Mouse (Mus musculus) kidney, embryonic 15.5 days (tissue): ENCODE measurements around the gene Rpl15. TPM values are rescaled to one million over a fixed set of nuclear protein-coding genes. Genes with fewer than 3 reads are reported as not detected.
"Not testable (repeated sequence)": the region's sequence is repeated elsewhere in the genome, so short reads cannot be mapped to it uniquely, and the experiment has no call there.

ENCODE experiments used
- ATAC-seq: fragments of 200-750 bp; cut with Nextera tagmentation; replicated peaks from 2 replicates; pipeline ENCODE4 v1.8.0; 2017; ENCODE audit warnings: moderate TSS enrichment; ENCODE audit not compliant: low FRiP score
- H3K27ac ChIP-seq: fragments of 300-500 bp; sonication (generic); 2 replicates; pipeline ENCODE4 v1.5.1; 2015; ENCODE audit warnings: mild to moderate bottlenecking, inconsistent platforms
- H3K27me3 ChIP-seq: fragments of 300-500 bp; sonication (generic); 2 replicates; pipeline ENCODE4 v1.6.1; 2015; ENCODE audit warnings: inconsistent platforms
- H3K36me3 ChIP-seq: fragments of 300-500 bp; sonication (generic); 2 replicates; pipeline ENCODE4 v1.6.1; 2015; ENCODE audit warnings: inconsistent platforms
- H3K4me1 ChIP-seq: fragments of 300-500 bp; sonication (generic); 2 replicates; pipeline ENCODE4 v1.6.1; 2015; ENCODE audit warnings: inconsistent platforms
- H3K4me2 ChIP-seq: fragments of 300-500 bp; sonication (generic); 2 replicates; pipeline ENCODE4 v1.6.1; 2015; ENCODE audit warnings: moderate library complexity, mild to moderate bottlenecking, inconsistent platforms
- H3K4me3 ChIP-seq: fragments of 300-500 bp; sonication (generic); replicated peaks from 2 replicates; pipeline ENCODE4 v1.5.1; 2015; ENCODE audit warnings: mild to moderate bottlenecking, inconsistent platforms
- H3K9ac ChIP-seq: fragments of 300-500 bp; sonication (generic); 2 replicates; pipeline ENCODE4 v1.6.1; 2015; ENCODE audit warnings: mild to moderate bottlenecking, inconsistent platforms
- H3K9me3 ChIP-seq: fragments of 300-500 bp; sonication (generic); replicated peaks from 2 replicates; pipeline ENCODE4 v1.6.1; 2016; ENCODE audit warnings: inconsistent platforms
- WGBS: fragments of 180-500 bp; shearing (Covaris S2); methylation state at CpG from one replicate; pipeline ENCODE4 v1.1.7; 2015; ENCODE audit warnings: mixed read lengths; 5-methylcytosine and 5-hydroxymethylcytosine counted together
- polyA plus RNA-seq: library from polyadenylated mRNA; unstranded; fragments of >200 nt; fragmentation: Nextera tagmentation; extraction: Ambion mirVana; gene quantifications from 2 replicates; pipeline ENCODE4 v1.2.1, GENCODE M21; 2015

Rpl15 gene
- polyA plus RNA-seq, 1 experiment from 2014 or later, result 429 TPM

DNA sequence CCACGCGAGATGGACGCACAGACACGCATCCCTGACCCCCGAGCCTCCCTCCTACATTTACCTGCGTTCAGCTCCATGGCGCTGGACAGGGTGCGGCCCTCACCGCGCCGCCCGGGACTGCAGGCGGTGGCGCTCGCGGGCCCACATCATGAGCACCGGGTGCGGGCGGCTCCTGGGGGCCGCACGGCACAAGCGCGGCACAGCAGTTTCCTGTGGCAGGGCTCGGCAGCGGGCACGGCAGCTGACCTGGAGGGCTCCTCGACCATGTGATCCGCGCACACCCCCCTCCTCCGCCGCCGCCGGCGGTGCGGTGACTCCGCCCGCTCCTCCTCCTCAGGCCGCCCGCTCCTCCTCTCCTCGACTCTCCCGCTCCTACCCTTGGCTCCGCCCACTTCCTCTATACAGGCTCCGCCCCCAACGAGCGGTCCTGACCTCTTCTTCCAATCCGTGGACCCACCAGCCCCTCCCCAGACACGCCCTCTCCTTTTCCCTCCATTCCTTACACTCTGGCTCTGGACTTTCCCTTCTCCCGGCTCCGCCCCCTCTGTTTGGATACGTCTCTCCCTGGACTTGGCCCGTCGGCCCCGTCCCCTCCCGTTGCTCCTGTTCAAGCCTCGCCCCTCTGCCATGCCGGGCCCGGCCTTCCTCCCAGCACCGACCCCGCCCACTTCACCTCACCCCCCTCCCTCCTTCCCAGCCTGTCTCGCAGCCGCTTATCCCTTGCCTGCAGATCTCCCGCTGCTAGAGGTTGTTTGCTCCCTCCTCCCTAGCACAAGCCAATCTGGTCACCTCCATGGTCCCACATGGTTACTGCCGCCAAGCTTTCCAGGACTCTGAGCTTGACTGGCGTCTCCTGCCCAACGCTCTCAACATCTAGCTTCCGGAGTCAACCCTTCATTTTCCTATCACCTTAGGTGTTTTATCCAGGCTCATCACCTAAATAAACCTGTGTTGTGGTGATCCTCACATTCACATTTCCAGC, 32.1 kb downstream of the Rpl15 start, which contains the start of gene Nr1d2:
Gene Nr1d2, minus strand, starts transcription at position 378 of the 982 bp plus-strand sequence.
- Histone ChIP-seq H3K4me1 (peaks cover 13% of the 10 kb centered on the region; the same call in 1 of the 2 replicates), H3K36me3 (no peaks in the 10 kb centered on the region), H3K9me3 (no peaks in the 10 kb centered on the region), H3K27me3 (no peaks in the 10 kb centered on the region), H3K9ac (peak within 1 kb of the TSS; percentile 61), H3K27ac (peak within 1 kb of the TSS; percentile 94), H3K4me2 (peak within 1 kb of the TSS; percentile 76), H3K4me3 (peak within 1 kb of the TSS; percentile 69)
- ATAC-seq, result peak; percentile 95
- WGBS, result under 1% methylated on average over 66 of the region's 66 CpGs

DNA sequence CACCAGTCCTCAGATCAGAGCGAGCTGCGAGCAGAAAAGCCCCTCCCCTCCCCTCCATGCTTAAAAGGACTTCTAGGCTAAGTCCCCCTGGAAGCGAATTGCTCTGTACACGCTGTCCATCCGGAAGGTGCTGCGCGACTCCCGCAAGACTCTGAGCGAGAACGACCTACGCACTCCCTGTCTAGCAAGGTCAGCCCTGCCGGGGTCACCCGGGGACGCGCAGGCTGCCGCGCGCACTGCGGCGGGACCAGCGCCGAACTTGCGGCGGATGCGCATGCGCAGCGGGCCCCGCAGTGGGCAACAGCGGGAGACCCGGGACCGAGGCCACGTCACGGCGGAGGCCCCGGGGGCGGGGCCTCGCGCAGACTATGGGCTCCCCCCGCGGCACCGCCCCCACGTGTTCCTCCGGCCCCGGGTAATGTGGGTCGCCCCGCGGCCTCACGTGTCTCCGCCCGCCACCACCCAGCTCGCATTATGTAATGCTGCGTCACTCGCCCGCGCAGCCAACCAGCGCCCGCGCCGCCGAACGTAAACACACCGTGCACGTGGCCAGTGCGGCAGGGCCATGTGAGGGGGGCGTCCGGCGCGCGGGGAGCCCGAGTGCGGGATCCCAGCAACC, 33.0 kb downstream of the Rpl15 start:
- H3K27ac ChIP-seq, result peak overlapping the region; percentile 94
- ATAC-seq, result peak; percentile 93
- peak overlapping the region; percentile 69 for H3K4me3 ChIP-seq
- under 1% methylated on average over 71 of the region's 71 CpGs for WGBS
- no peaks in the 10 kb centered on the region for H3K36me3 ChIP-seq
- H3K27me3 ChIP-seq, result no peaks in the 10 kb centered on the region
- peak overlapping the region; percentile 61 for H3K9ac ChIP-seq
- peak overlapping the region; percentile 76 for H3K4me2 ChIP-seq
- H3K9me3 ChIP-seq, result no peaks in the 10 kb centered on the region
- H3K4me1 ChIP-seq, result peaks cover 13% of the 10 kb centered on the region; the same call in 1 of the 2 replicates

GRCm38 (mm10) chr14:18237381-18237780, 33.8 kb downstream of the Rpl15 start:
- Histone ChIP-seq H3K9me3 (no peaks in the 10 kb centered on the region), H3K9ac (peak overlapping the region; percentile 61; the same call in 1 of the 2 replicates), H3K4me1 (peaks cover 13% of the 10 kb centered on the region; the same call in 1 of the 2 replicates), H3K36me3 (no peaks in the 10 kb centered on the region), H3K27ac (peak overlapping the region; percentile 94; the same call in 1 of the 2 replicates), H3K4me3 (peak overlapping the region; percentile 69), H3K4me2 (peak overlapping the region; percentile 76), H3K27me3 (no peaks in the 10 kb centered on the region)
- ATAC-seq, result no peak
- 62% methylated on average over 4 of the region's 4 CpGs for WGBS

DNA sequence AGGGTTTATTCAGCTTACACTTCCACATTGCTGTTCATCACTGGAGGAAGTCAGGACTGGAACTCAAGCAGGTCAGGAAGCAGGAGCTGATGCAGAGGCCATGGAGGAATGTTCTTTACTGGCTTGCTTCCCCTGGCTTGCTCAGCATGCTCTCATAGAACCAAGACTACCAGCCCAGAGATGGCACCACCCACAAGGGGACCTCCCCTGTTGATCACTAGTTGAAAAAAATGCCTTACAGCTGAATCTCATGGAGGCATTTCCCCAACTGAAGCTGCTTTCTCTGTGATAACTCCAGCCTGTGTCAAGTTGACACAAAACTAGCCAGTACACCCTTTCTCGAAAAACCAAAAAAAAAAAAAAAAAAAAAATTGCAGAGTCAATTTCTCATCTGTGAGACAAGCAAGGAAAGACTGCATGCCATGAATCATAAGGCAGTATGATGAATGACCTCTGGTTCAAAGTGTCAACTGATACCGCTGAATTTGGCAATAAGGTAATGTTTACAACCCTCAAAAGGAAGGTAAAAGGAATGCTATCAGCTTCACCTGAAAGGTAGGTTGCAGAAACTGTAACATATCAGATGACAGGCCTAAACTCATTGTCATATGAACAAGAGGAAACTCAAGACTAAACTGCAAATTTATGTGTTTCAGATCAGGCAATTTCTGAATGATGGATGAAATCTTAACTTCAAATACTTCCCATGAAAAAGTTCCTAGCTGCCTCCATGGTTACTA, 34.5 kb downstream of the Rpl15 start:
- H3K4me1 ChIP-seq, result peaks cover 13% of the 10 kb centered on the region; the same call in 1 of the 2 replicates
- not testable (repeated sequence) for H3K4me2 ChIP-seq, H3K36me3 ChIP-seq, H3K4me3 ChIP-seq, H3K9me3 ChIP-seq, ATAC-seq, H3K27ac ChIP-seq, H3K27me3 ChIP-seq, H3K9ac ChIP-seq
- 86% methylated on average over 2 of the region's 2 CpGs for WGBS

DNA sequence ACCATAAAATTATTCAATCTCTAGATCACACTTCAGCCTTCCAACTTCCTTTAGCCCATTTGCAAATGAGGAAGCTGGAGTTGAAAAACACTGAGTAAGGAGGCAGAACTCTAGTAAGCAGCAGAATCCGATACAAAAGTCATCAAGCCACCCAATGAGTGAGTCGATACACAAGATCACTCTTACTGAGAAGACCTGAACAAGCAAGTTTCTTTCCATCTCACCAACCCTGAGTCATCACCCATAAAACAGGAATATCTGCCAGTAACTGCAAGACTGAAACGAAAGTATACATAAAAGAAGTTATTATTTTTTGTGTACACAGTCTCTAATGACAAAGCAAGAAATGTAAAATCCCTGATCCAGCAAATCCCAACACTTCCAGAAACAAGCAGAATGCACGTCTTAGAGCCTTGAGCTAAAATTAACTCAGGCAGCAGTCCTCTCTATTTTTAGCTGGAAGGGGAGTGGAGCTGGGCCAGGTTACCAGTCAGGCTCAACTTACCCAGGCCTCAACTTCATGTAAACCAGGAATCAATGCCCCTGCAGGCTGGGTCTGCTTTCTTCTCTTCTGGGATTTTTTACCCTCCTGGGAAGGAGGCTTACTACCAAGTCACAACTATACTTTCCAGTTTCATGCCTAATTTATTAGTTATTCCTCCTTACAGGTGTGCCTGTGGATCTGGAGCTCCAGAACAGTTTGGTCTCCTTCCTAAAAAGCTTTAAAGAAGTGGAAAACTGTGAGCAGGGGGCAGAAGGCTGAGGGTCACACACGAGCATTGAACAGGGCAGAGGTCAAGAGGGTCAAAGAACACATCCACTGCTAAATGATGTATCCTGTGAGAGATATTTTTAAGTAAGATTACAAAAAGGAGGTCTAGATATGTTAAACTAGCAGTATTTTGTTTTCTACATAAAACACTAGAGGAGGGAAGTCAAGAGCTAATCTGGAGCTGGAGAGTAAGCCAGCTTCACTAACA, 36.9 kb downstream of the Rpl15 start:
- Histone ChIP-seq H3K4me1 (peaks cover 10% of the 10 kb centered on the region; the same call in 1 of the 2 replicates), H3K27ac (peak overlapping the region; percentile 37), H3K4me2 (no peak overlapping the region), H3K27me3 (no peaks in the 10 kb centered on the region), H3K9me3 (no peaks in the 10 kb centered on the region), H3K36me3 (no peaks in the 10 kb centered on the region), H3K9ac (no peak overlapping the region), H3K4me3 (no peak overlapping the region)
- 49% methylated on average over 5 of the region's 5 CpGs for WGBS
- ATAC-seq, result no peak

- no peaks in the 10 kb centered on the region for H3K9me3 ChIP-seq
- H3K4me3 ChIP-seq, result no peak overlapping the region
- WGBS, result 88% methylated on average over 2 of the region's 2 CpGs
Observed at GRCm38 (mm10) chr14:18233076-18233475, 38.1 kb downstream of the Rpl15 start.

DNA sequence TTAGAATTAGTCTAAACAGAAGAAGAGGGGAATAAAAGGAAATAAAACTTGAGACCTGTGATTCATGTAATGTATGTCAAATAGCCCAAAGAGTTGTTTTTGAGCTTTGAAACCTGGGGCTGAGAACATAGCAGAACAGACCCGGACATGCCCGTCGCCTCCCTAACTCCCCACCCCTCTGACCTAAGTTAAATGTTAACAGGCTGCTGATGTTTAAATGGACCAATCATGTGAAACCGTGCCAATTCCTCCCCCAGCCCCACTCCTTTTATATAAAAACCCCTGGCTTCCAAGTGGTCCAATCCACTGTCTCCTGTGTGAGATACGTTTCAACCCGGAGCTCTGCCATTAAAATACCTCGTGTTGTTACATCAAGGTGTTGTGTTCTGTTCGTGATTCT, 39.3 kb downstream of the Rpl15 start:
- H3K27me3 ChIP-seq, ATAC-seq, H3K4me1 ChIP-seq, H3K36me3 ChIP-seq, H3K27ac ChIP-seq, H3K9ac ChIP-seq, H3K4me3 ChIP-seq, H3K4me2 ChIP-seq, H3K9me3 ChIP-seq: not testable (repeated sequence)
- 89% methylated on average over 8 of the region's 8 CpGs for WGBS

More at GRCm38 (mm10) chr14:18233076-18233475, 38.1 kb downstream of the Rpl15 start:
- no peak for ATAC-seq
- Histone ChIP-seq H3K9ac (no peak overlapping the region), H3K4me2 (no peak overlapping the region), H3K27me3 (no peaks in the 10 kb centered on the region), H3K27ac (no peak overlapping the region), H3K4me1 (peaks cover 10% of the 10 kb centered on the region; the same call in 1 of the 2 replicates), H3K36me3 (no peaks in the 10 kb centered on the region)

DNA sequence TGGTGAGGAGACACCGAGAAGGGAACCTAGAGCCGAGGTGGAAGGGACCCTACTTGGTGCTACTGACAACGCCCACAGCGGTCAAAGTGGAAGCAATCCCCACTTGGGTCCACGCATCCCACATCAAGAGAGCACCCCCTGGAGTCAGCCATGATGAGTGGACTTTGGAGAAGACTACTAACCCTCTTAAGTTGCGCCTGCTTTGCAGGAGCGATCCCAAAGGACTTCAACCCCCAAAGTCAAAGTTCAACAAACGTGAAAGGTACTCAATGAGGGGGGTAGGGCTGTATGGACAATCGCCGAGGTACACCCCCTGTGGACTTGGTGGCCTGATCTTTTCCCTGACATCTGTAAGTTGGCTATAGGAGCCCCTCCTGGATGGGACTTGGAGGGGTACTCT, 41.4 kb downstream of the Rpl15 start:
- H3K4me1 ChIP-seq, ATAC-seq, H3K27me3 ChIP-seq, H3K4me3 ChIP-seq, H3K27ac ChIP-seq, H3K9me3 ChIP-seq, H3K4me2 ChIP-seq, H3K36me3 ChIP-seq, H3K9ac ChIP-seq: not testable (repeated sequence)
- WGBS, result 95% methylated on average over 10 of the region's 10 CpGs

GRCm38 (mm10) chr14:18226181-18226580, 45.0 kb downstream of the Rpl15 start:
- not testable (repeated sequence) for H3K27me3 ChIP-seq, H3K36me3 ChIP-seq, H3K9me3 ChIP-seq, H3K4me2 ChIP-seq, ATAC-seq, H3K4me3 ChIP-seq, H3K27ac ChIP-seq, H3K9ac ChIP-seq, H3K4me1 ChIP-seq
- WGBS, result 80% methylated on average over 11 of the region's 11 CpGs

GRCm38 (mm10) chr14:18225431-18225830, 45.8 kb downstream of the Rpl15 start:
- not testable (repeated sequence) for H3K27me3 ChIP-seq, H3K4me2 ChIP-seq, H3K9ac ChIP-seq, H3K36me3 ChIP-seq, H3K4me3 ChIP-seq, H3K27ac ChIP-seq, H3K4me1 ChIP-seq, ATAC-seq, H3K9me3 ChIP-seq
- WGBS, result 92% methylated on average over 11 of the region's 11 CpGs

- Histone ChIP-seq H3K4me2 (no peak overlapping the region), H3K4me1 (no peaks in the 10 kb centered on the region), H3K9me3 (no peaks in the 10 kb centered on the region), H3K9ac (no peak overlapping the region), H3K36me3 (no peaks in the 10 kb centered on the region), H3K27ac (no peak overlapping the region), H3K27me3 (no peaks in the 10 kb centered on the region), H3K4me3 (no peak overlapping the region)
- no peak for ATAC-seq
- WGBS, result 94% methylated on average over 6 of the region's 6 CpGs
Observed at GRCm38 (mm10) chr14:18221977-18222376, 49.2 kb downstream of the Rpl15 start.
